Mouse (Mus musculus): ENCODE measurements around the gene Zfyve28.

DNA sequence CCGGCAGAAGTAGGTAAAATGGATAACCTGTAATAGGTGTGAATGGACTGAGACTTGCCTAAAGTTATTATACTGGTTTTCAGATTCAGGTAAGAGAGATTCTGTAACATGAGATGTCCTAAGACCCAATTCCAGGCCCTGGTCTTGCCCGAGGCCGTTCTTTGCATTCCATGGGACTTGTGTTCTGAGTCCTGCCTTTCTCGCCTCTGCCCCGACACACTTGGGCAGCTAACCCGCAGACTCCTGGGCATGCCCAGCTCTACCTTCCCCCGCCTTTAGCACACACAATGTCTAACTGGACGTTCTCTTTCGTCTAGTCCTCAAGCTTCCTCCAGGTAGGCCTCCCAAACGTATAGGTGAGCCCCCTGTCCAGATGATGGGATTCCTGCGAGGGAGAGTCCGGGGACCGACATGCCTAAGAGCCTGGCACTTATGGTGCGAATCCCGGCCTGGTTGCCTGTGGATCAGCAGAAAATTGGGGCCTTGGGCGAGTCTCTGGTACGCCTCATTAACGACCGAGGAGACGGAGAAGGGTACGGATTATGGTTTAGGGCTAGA lies 47.4 kb upstream of the Zfyve28 start:
- TF ChIP-seq GATA1 (IDR thresholded peaks at IDR 0.05; ENCODE audit: low read length) = no peak
- no peak for TF ChIP-seq TAL1 (IDR thresholded peaks at IDR 0.05; ENCODE audit: low read length)
